Mouse (Mus musculus): Measurements from ENCODE around the gene Wdr31.

DNA sequence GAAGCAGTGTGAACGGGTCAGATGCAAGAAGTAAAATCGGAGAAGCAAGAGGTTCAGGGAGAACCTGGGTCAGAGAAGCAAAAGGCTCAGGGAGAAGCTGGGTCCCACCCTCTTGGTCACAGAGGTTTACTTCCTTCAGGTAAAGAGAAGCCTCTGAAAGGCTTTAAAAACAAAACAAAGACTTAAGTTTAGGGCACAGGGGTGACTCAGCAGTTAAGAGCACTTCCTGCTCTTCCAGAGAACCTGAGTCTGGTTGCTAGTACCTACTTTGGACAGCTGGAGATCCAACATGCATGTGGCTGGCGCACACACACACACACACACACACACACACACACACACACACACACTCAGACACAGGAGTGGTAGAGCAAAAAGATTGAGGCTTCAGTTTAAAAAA is 14.2 kb upstream of the Wdr31 start:
- no peak for TF ChIP-seq CTCF (IDR thresholded peaks at IDR 0.05; ENCODE audit: extremely low read depth, insufficient read depth, low read length)
- no peak for TF ChIP-seq POLR2A (IDR thresholded peaks at IDR 0.05; ENCODE audit: extremely low read depth, insufficient read depth, low read length)

Data from cortical plate, adult 2 months (tissue).